Mouse (Mus musculus) hindbrain, embryonic 14.5 days (tissue): Measurements from ENCODE around the gene Slc5a11. TPM values are rescaled to one million over a fixed set of nuclear protein-coding genes. Genes with fewer than 3 reads are reported as not detected.

Source experiments
- ATAC-seq: fragments of 200-750 bp; cut with Nextera tagmentation; 2 replicates; pipeline ENCODE4 v1.8.0; 2017; ENCODE audit warnings: moderate number of reproducible peaks, mild to moderate bottlenecking, moderate TSS enrichment, moderate library complexity; ENCODE audit not compliant: low FRiP score
- DNase-seq: peaks from one replicate; pipeline ENCODE4 v3.0.0-alpha.2; 2015; ENCODE audit warnings: low spot score
- H3K27ac ChIP-seq: fragments of 300-500 bp; sonication (generic); 2 replicates; pipeline ENCODE4 v1.5.1; 2014; ENCODE audit warnings: mild to moderate bottlenecking, moderate library complexity
- H3K27me3 ChIP-seq: fragments of 300-500 bp; sonication (generic); 2 replicates; pipeline ENCODE4 v1.6.1; 2014; ENCODE audit warnings: mild to moderate bottlenecking, low read length, mixed read lengths; ENCODE audit not compliant: control insufficient read depth, insufficient read depth
- H3K36me3 ChIP-seq: fragments of 300-500 bp; sonication (generic); replicated peaks from 2 replicates; pipeline ENCODE4 v1.6.1; 2014; ENCODE audit not compliant: control insufficient read depth, insufficient read depth
- H3K4me1 ChIP-seq: fragments of 300-500 bp; sonication (generic); replicated peaks from 2 replicates; pipeline ENCODE4 v1.6.1; 2014; ENCODE audit warnings: antibody characterized with exemption, low read length, mixed read lengths; ENCODE audit not compliant: control insufficient read depth, insufficient read depth
- H3K4me2 ChIP-seq: fragments of 300-500 bp; sonication (generic); replicated peaks from 2 replicates; pipeline ENCODE4 v1.6.1; 2014; ENCODE audit warnings: mild to moderate bottlenecking, moderate library complexity
- H3K4me3 ChIP-seq: fragments of 300-500 bp; sonication (generic); replicated peaks from 2 replicates; pipeline ENCODE4 v1.5.1; 2014; ENCODE audit warnings: mild to moderate bottlenecking, low read length
- H3K9ac ChIP-seq: fragments of 300-500 bp; sonication (generic); 2 replicates; pipeline ENCODE4 v1.6.1; 2014
- H3K9me3 ChIP-seq: fragments of 300-500 bp; sonication (generic); 2 replicates; pipeline ENCODE4 v1.6.1; 2016; ENCODE audit warnings: low read length; ENCODE audit not compliant: control insufficient read depth
- WGBS: fragments of 180-500 bp; shearing (Covaris S2); extraction: QIAGEN DNeasy Blood & Tissue Kit; methylation state at CpG from one replicate; pipeline ENCODE4 v1.1.7; 2014; 5-methylcytosine and 5-hydroxymethylcytosine counted together
- polyA plus RNA-seq: library from polyadenylated mRNA; unstranded; fragments of >200 nt; fragmentation: Nextera tagmentation; extraction: Ambion mirVana; gene quantifications from 2 replicates; pipeline ENCODE4 v1.2.1, GENCODE M21; 2014

Gene Slc5a11
- polyA plus RNA-seq, 1 experiment from 2014 or later = not detected

GRCm38 (mm10) chr7:123188462-123188861 lies 26.1 kb upstream of the Slc5a11 start:
- Histone ChIP-seq H3K4me2 (no peak overlapping the region), H3K9ac (no peak overlapping the region), H3K27me3 (no peaks in the 10 kb centered on the region), H3K9me3 (no peaks in the 10 kb centered on the region), H3K4me1 (no peaks in the 10 kb centered on the region), H3K4me3 (no peak overlapping the region), H3K27ac (no peak overlapping the region), H3K36me3 (peaks cover 100% of the 10 kb centered on the region)
- WGBS = 92% methylated on average over 3 of the region's 3 CpGs
- DNase-seq = no peak
- no peak for ATAC-seq

GRCm38 (mm10) chr7:123189762-123190161 lies 24.8 kb upstream of the Slc5a11 start:
- ATAC-seq (no peak), DNase-seq (no peak)
- H3K9ac ChIP-seq = no peak overlapping the region
- no peaks in the 10 kb centered on the region for H3K27me3 ChIP-seq
- H3K4me3 ChIP-seq = no peak overlapping the region
- H3K9me3 ChIP-seq = no peaks in the 10 kb centered on the region
- peaks cover 100% of the 10 kb centered on the region for H3K36me3 ChIP-seq
- H3K4me2 ChIP-seq = no peak overlapping the region
- no peaks in the 10 kb centered on the region for H3K4me1 ChIP-seq
- 96% methylated on average over 8 of the region's 8 CpGs for WGBS
- H3K27ac ChIP-seq = no peak overlapping the region

GRCm38 (mm10) chr7:123191731-123192130 lies 22.8 kb upstream of the Slc5a11 start:
- Histone ChIP-seq H3K27me3 (no peaks in the 10 kb centered on the region), H3K36me3 (peaks cover 93% of the 10 kb centered on the region), H3K4me2 (no peak overlapping the region), H3K4me3 (no peak overlapping the region), H3K27ac (no peak overlapping the region), H3K9me3 (no peaks in the 10 kb centered on the region), H3K4me1 (no peaks in the 10 kb centered on the region), H3K9ac (no peak overlapping the region)
- DNase-seq = no peak
- WGBS = 95% methylated on average over 5 of the region's 5 CpGs
- no peak for ATAC-seq

- DNase-seq = no peak
- H3K9me3 ChIP-seq = no peaks in the 10 kb centered on the region
- H3K27ac ChIP-seq = no peak overlapping the region
- no peak for ATAC-seq
- no peak overlapping the region for H3K9ac ChIP-seq
- H3K27me3 ChIP-seq = no peaks in the 10 kb centered on the region
- H3K4me2 ChIP-seq = no peak overlapping the region
- H3K4me3 ChIP-seq = no peak overlapping the region
- H3K36me3 ChIP-seq = peaks cover 79% of the 10 kb centered on the region
- H3K4me1 ChIP-seq = no peaks in the 10 kb centered on the region
- 96% methylated on average over 12 of the region's 12 CpGs for WGBS
These were observed 21.4 kb upstream of the Slc5a11 start for GRCm38 (mm10) chr7:123193201-123193600.

- 87% methylated on average over 8 of the region's 8 CpGs for WGBS
These were observed 19.9 kb upstream of the Slc5a11 start for GRCm38 (mm10) chr7:123194696-123195095.

GRCm38 (mm10) chr7:123196432-123196831 lies 18.1 kb upstream of the Slc5a11 start:
- H3K27me3 ChIP-seq = no peaks in the 10 kb centered on the region
- no peak overlapping the region for H3K27ac ChIP-seq
- ATAC-seq (no peak), DNase-seq (no peak)
- peaks cover 46% of the 10 kb centered on the region for H3K36me3 ChIP-seq
- H3K4me1 ChIP-seq = no peaks in the 10 kb centered on the region
- H3K9ac ChIP-seq = no peak overlapping the region
- no peak overlapping the region for H3K4me2 ChIP-seq
- H3K9me3 ChIP-seq = no peaks in the 10 kb centered on the region
- 95% methylated on average over 5 of the region's 5 CpGs for WGBS
- H3K4me3 ChIP-seq = no peak overlapping the region

More at GRCm38 (mm10) chr7:123194696-123195095, 19.9 kb upstream of the Slc5a11 start:
- Histone ChIP-seq H3K9ac (no peak overlapping the region), H3K9me3 (no peaks in the 10 kb centered on the region), H3K27ac (no peak overlapping the region), H3K4me1 (no peaks in the 10 kb centered on the region), H3K4me2 (no peak overlapping the region), H3K4me3 (no peak overlapping the region), H3K36me3 (peaks cover 64% of the 10 kb centered on the region), H3K27me3 (no peaks in the 10 kb centered on the region)
- ATAC-seq = no peak
- no peak for DNase-seq

- DNase-seq (no peak), ATAC-seq (no peak)
- Histone ChIP-seq H3K4me3 (no peak overlapping the region), H3K27ac (no peak overlapping the region), H3K9ac (no peak overlapping the region), H3K4me1 (no peaks in the 10 kb centered on the region), H3K27me3 (no peaks in the 10 kb centered on the region), H3K4me2 (no peak overlapping the region), H3K36me3 (peaks cover 24% of the 10 kb centered on the region), H3K9me3 (no peaks in the 10 kb centered on the region)
- WGBS = 78% methylated on average over 10 of the region's 10 CpGs
These were observed 15.9 kb upstream of the Slc5a11 start for GRCm38 (mm10) chr7:123198695-123199094.

GRCm38 (mm10) chr7:123199151-123199550 lies 15.4 kb upstream of the Slc5a11 start:
- H3K27ac ChIP-seq = no peak overlapping the region
- no peak overlapping the region for H3K4me3 ChIP-seq
- DNase-seq (no peak), ATAC-seq (no peak)
- no peak overlapping the region for H3K9ac ChIP-seq
- peaks cover 19% of the 10 kb centered on the region for H3K36me3 ChIP-seq
- H3K4me2 ChIP-seq = no peak overlapping the region
- H3K27me3 ChIP-seq = no peaks in the 10 kb centered on the region
- H3K9me3 ChIP-seq = no peaks in the 10 kb centered on the region
- H3K4me1 ChIP-seq = no peaks in the 10 kb centered on the region
- 84% methylated on average over 3 of the region's 3 CpGs for WGBS

- no peak overlapping the region for H3K27ac ChIP-seq
- no peak overlapping the region for H3K4me3 ChIP-seq
- H3K9ac ChIP-seq = no peak overlapping the region
- no peaks in the 10 kb centered on the region for H3K9me3 ChIP-seq
- DNase-seq = no peak
- H3K27me3 ChIP-seq = no peaks in the 10 kb centered on the region
- 95% methylated on average over 15 of the region's 15 CpGs for WGBS
- peaks cover 13% of the 10 kb centered on the region; the same call in 1 of the 2 replicates for H3K36me3 ChIP-seq
- ATAC-seq = no peak
- no peak overlapping the region for H3K4me2 ChIP-seq
- H3K4me1 ChIP-seq = no peaks in the 10 kb centered on the region
These were observed 14.8 kb upstream of the Slc5a11 start for GRCm38 (mm10) chr7:123199656-123200206.

GRCm38 (mm10) chr7:123200722-123201121 lies 13.9 kb upstream of the Slc5a11 start:
- WGBS = 82% methylated on average over 9 of the region's 9 CpGs
- H3K4me1 ChIP-seq = no peaks in the 10 kb centered on the region
- no peak overlapping the region for H3K9ac ChIP-seq
- H3K4me2 ChIP-seq = no peak overlapping the region
- no peak overlapping the region for H3K27ac ChIP-seq
- no peak for DNase-seq
- H3K36me3 ChIP-seq = 0 out of 2 replicates have a peak, but pooled peaks cover 3% of the 10 kb centered on the region
- H3K27me3 ChIP-seq = no peaks in the 10 kb centered on the region
- ATAC-seq = no peak
- H3K4me3 ChIP-seq = no peak overlapping the region
- H3K9me3 ChIP-seq = no peaks in the 10 kb centered on the region
